Mouse (Mus musculus): ENCODE data around the gene Tfap4. TPM values are rescaled to one million over a fixed set of nuclear protein-coding genes. Genes with fewer than 3 reads are reported as not detected.

Tfap4 gene
- polyA plus RNA-seq, 2 experiments: 19.6 to 29.9 TPM

- DNase-seq (ENCODE audit: low spot score): no peak
- 71% methylated on average over 2 of the region's 2 CpGs for WGBS
- no peak overlapping the region for H3K4me3 ChIP-seq (replicated peaks; ENCODE audit: low read length)
- no peak overlapping the region for H3K4me2 ChIP-seq (replicated peaks; ENCODE audit: low read depth, low read length, severe bottlenecking)
- no peaks in the 10 kb centered on the region for H3K27me3 ChIP-seq (ENCODE audit: control insufficient read depth, insufficient read depth, low read length)
- H3K4me1 ChIP-seq (ENCODE audit: control insufficient read depth, insufficient read depth, low read length): peaks cover 11% of the 10 kb centered on the region
- ATAC-seq (ENCODE audit: low FRiP score, low read depth): peak; percentile 35; the same call in 1 of the 2 replicates
- TF ChIP-seq POLR2A (IDR thresholded peaks at IDR 0.05; ENCODE audit: borderline replicate concordance, extremely low read depth, insufficient read depth, insufficient read length): no peak
- no peaks in the 10 kb centered on the region for H3K9me3 ChIP-seq (ENCODE audit: control insufficient read depth, low read length)
- no peak overlapping the region for H3K9ac ChIP-seq (ENCODE audit: low read depth, low read length, severe bottlenecking)
- no peak overlapping the region for H3K27ac ChIP-seq (replicated peaks; ENCODE audit: low read depth, low read length)
- no peaks in the 10 kb centered on the region for H3K36me3 ChIP-seq (ENCODE audit: control insufficient read depth, insufficient read depth, low read length)
Observed at GRCm38 (mm10) chr16:4511371-4511770, 48.3 kb downstream of the Tfap4 start.

GRCm38 (mm10) chr16:4506181-4506580, 53.5 kb downstream of the Tfap4 start:
- Histone ChIP-seq H3K4me3 (replicated peaks; ENCODE audit: low read length) (no peak overlapping the region), H3K4me2 (replicated peaks; ENCODE audit: low read depth, low read length, severe bottlenecking) (no peak overlapping the region), H3K36me3 (ENCODE audit: control insufficient read depth, insufficient read depth, low read length) (no peaks in the 10 kb centered on the region), H3K27me3 (ENCODE audit: control insufficient read depth, insufficient read depth, low read length) (no peaks in the 10 kb centered on the region), H3K9me3 (ENCODE audit: control insufficient read depth, low read length) (no peaks in the 10 kb centered on the region), H3K27ac (replicated peaks; ENCODE audit: low read depth, low read length) (no peak overlapping the region), H3K9ac (ENCODE audit: low read depth, low read length, severe bottlenecking) (no peak overlapping the region), H3K4me1 (ENCODE audit: control insufficient read depth, insufficient read depth, low read length) (no peaks in the 10 kb centered on the region)
- no peak for TF ChIP-seq POLR2A (IDR thresholded peaks at IDR 0.05; ENCODE audit: borderline replicate concordance, extremely low read depth, insufficient read depth, insufficient read length)
- ATAC-seq (ENCODE audit: low FRiP score, low read depth): no peak
- no peak for DNase-seq (ENCODE audit: low spot score)
- WGBS: 69% methylated on average over 3 of the region's 3 CpGs

GRCm38 (mm10) chr16:4503495-4503894, 56.2 kb downstream of the Tfap4 start:
- no peaks in the 10 kb centered on the region for H3K36me3 ChIP-seq (ENCODE audit: control insufficient read depth, insufficient read depth, low read length)
- no peak overlapping the region for H3K4me3 ChIP-seq (replicated peaks; ENCODE audit: low read length)

GRCm38 (mm10) chr16:4502568-4502967, 57.1 kb downstream of the Tfap4 start:
- Histone ChIP-seq H3K4me3 (replicated peaks; ENCODE audit: low read length) (no peak overlapping the region), H3K9me3 (ENCODE audit: control insufficient read depth, low read length) (no peaks in the 10 kb centered on the region), H3K4me1 (ENCODE audit: control insufficient read depth, insufficient read depth, low read length) (no peaks in the 10 kb centered on the region)

More at GRCm38 (mm10) chr16:4503495-4503894, 56.2 kb downstream of the Tfap4 start:
- Histone ChIP-seq H3K9ac (ENCODE audit: low read depth, low read length, severe bottlenecking) (no peak overlapping the region), H3K27ac (replicated peaks; ENCODE audit: low read depth, low read length) (no peak overlapping the region), H3K9me3 (ENCODE audit: control insufficient read depth, low read length) (no peaks in the 10 kb centered on the region), H3K4me1 (ENCODE audit: control insufficient read depth, insufficient read depth, low read length) (no peaks in the 10 kb centered on the region), H3K27me3 (ENCODE audit: control insufficient read depth, insufficient read depth, low read length) (no peaks in the 10 kb centered on the region), H3K4me2 (replicated peaks; ENCODE audit: low read depth, low read length, severe bottlenecking) (no peak overlapping the region)
- 96% methylated on average over 1 of the region's 1 CpGs for WGBS
- no peak for TF ChIP-seq POLR2A (IDR thresholded peaks at IDR 0.05; ENCODE audit: borderline replicate concordance, extremely low read depth, insufficient read depth, insufficient read length)
- ATAC-seq (ENCODE audit: low FRiP score, low read depth) (no peak), DNase-seq (ENCODE audit: low spot score) (no peak)

GRCm38 (mm10) chr16:4501703-4502102, 58.0 kb downstream of the Tfap4 start:
- H3K4me1 ChIP-seq (ENCODE audit: control insufficient read depth, insufficient read depth, low read length): no peaks in the 10 kb centered on the region
- H3K9ac ChIP-seq (ENCODE audit: low read depth, low read length, severe bottlenecking): no peak overlapping the region
- H3K27me3 ChIP-seq (ENCODE audit: control insufficient read depth, insufficient read depth, low read length): no peaks in the 10 kb centered on the region
- H3K4me3 ChIP-seq (replicated peaks; ENCODE audit: low read length): no peak overlapping the region
- no peak for ATAC-seq (ENCODE audit: low FRiP score, low read depth)
- DNase-seq (ENCODE audit: low spot score): no peak
- H3K36me3 ChIP-seq (ENCODE audit: control insufficient read depth, insufficient read depth, low read length): no peaks in the 10 kb centered on the region
- H3K9me3 ChIP-seq (ENCODE audit: control insufficient read depth, low read length): no peaks in the 10 kb centered on the region
- WGBS: 78% methylated on average over 3 of the region's 3 CpGs
- TF ChIP-seq POLR2A (IDR thresholded peaks at IDR 0.05; ENCODE audit: borderline replicate concordance, extremely low read depth, insufficient read depth, insufficient read length): no peak
- H3K27ac ChIP-seq (replicated peaks; ENCODE audit: low read depth, low read length): no peak overlapping the region
- no peak overlapping the region for H3K4me2 ChIP-seq (replicated peaks; ENCODE audit: low read depth, low read length, severe bottlenecking)

More at GRCm38 (mm10) chr16:4502568-4502967, 57.1 kb downstream of the Tfap4 start:
- no peak overlapping the region for H3K27ac ChIP-seq (replicated peaks; ENCODE audit: low read depth, low read length)
- no peaks in the 10 kb centered on the region for H3K36me3 ChIP-seq (ENCODE audit: control insufficient read depth, insufficient read depth, low read length)
- ATAC-seq (ENCODE audit: low FRiP score, low read depth) (no peak), DNase-seq (ENCODE audit: low spot score) (no peak)
- H3K27me3 ChIP-seq (ENCODE audit: control insufficient read depth, insufficient read depth, low read length): no peaks in the 10 kb centered on the region
- no peak for TF ChIP-seq POLR2A (IDR thresholded peaks at IDR 0.05; ENCODE audit: borderline replicate concordance, extremely low read depth, insufficient read depth, insufficient read length)
- no peak overlapping the region for H3K9ac ChIP-seq (ENCODE audit: low read depth, low read length, severe bottlenecking)
- H3K4me2 ChIP-seq (replicated peaks; ENCODE audit: low read depth, low read length, severe bottlenecking): no peak overlapping the region

All from limb, embryonic 14.5 days (tissue).